1 mouse cellular context compared by ENCODE assay signal in genomic region chr11:6581560-6581959, GRCm38 (mm10).
TF ChIP-seq lines count a peak whose summit lies in the region.

No protein-coding gene starts in this region.

TF ChIP-seq in CH12.LX, 34 proteins besides CTCF, POLR2A, EP300 and RAD21 (continued from another document):
- no peak for TF ChIP-seq MAFK (IDR thresholded peaks at IDR 0.05; ENCODE audit: insufficient replicate concordance, low read length)
- no peak for TF ChIP-seq CHD1 (IDR thresholded peaks at IDR 0.05; ENCODE audit: low read depth, low read length)
